Mouse (Mus musculus) embryonic fibroblast, embryonic 13.5 days (primary cell): ENCODE data around the gene Scnn1a.

Experiments
- CTCF ChIP-seq: IDR thresholded peaks from 2 replicates; pipeline ENCODE4 v1.5.1; 2011; ENCODE audit warnings: mild to moderate bottlenecking, control low read depth, low read length, moderate library complexity, borderline replicate concordance; ENCODE audit not compliant: insufficient read depth
- POLR2A ChIP-seq: IDR thresholded peaks from 2 replicates; pipeline ENCODE4 v1.6.1; 2011; ENCODE audit warnings: low read depth, mild to moderate bottlenecking, control low read depth, low read length, moderate library complexity

DNA sequence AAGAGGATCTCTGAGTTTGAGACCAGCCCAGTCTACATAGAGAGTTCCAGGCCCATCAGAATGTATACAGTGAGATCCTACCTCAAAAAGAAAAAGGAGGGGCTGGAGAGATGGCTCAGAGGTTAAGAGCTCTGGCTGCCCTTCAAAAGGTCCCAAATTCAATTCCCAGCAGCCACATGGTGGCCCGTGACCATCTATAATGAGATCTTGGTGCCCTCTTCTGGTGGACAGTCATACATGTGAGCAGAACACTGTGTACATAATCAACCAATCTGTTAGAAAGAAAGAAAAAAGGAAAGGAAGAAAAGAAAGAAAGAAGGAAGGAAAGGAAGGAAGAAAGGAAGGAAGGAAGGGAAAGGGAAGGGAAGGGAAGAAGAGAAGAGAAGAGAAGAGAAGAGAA is 45.7 kb downstream of the Scnn1a start:
- TF ChIP-seq CTCF, result no peak
- no peak for TF ChIP-seq POLR2A
